Mouse (Mus musculus) olfactory bulb, adult 2 months (tissue): ENCODE data around the gene Fbxl5.

Source experiments
- CTCF ChIP-seq: fragments of 200-500 bp; IDR thresholded peaks from 2 replicates; pipeline ENCODE4 v1.5.1; 2012; ENCODE audit warnings: low read depth, mild to moderate bottlenecking, low read length, moderate library complexity; ENCODE audit not compliant: insufficient read depth
- POLR2A ChIP-seq: fragments of 200-500 bp; IDR thresholded peaks from 2 replicates; pipeline ENCODE4 v1.6.1; 2012; ENCODE audit warnings: mild to moderate bottlenecking, low read depth, low read length, moderate library complexity; ENCODE audit not compliant: insufficient read depth

DNA sequence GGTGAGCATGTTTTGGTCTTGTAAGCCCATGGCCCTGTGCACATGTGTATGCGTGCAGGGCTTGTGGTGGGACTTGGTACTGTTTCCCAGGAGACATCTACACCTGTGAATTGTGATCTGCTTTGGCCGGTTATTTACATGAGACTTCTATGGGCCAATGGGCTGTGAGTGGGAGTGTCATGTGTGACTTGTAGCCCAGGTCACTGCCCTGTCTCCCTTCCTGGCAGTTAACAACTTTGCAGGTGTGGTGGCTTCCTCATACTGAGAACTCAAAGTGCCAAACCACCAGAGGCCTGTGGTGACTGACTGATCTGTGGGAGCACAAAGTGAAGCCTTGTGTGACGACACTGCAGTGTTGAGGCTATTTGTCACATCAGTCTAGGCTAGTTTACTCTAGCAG, 3.1 kb upstream of the Fbxl5 start:
- TF ChIP-seq CTCF = no peak
- TF ChIP-seq POLR2A = no peak
